Mouse (Mus musculus) adipocyte (in vitro differentiated cells): ENCODE measurements around the gene Hist1h3d.

Experiments
- DNase-seq: peaks from one replicate; pipeline ENCODE4 v3.0.0-alpha.2; 2016; ENCODE audit warnings: low spot score

The Hist1h3d gene

GRCm38 (mm10) chr13:23622175-23622671, 46.7 kb downstream of the Hist1h3d start, which contains the start of gene Hist1h1e:
Gene Hist1h1e, minus strand, starts transcription at chr13:23622558.
- peak; percentile 87 for DNase-seq

- peak; percentile 54 for DNase-seq
Observed at GRCm38 (mm10) chr13:23622861-23623450, 47.4 kb downstream of the Hist1h3d start.
